Mouse (Mus musculus) testis, postnatal 10 days (tissue): ENCODE data around the gene Gm20388.

Experiments
- DNase-seq: peaks from one replicate; pipeline ENCODE4 v3.0.0; 2021; ENCODE audit warnings: low spot score

Gene Gm20388

DNA sequence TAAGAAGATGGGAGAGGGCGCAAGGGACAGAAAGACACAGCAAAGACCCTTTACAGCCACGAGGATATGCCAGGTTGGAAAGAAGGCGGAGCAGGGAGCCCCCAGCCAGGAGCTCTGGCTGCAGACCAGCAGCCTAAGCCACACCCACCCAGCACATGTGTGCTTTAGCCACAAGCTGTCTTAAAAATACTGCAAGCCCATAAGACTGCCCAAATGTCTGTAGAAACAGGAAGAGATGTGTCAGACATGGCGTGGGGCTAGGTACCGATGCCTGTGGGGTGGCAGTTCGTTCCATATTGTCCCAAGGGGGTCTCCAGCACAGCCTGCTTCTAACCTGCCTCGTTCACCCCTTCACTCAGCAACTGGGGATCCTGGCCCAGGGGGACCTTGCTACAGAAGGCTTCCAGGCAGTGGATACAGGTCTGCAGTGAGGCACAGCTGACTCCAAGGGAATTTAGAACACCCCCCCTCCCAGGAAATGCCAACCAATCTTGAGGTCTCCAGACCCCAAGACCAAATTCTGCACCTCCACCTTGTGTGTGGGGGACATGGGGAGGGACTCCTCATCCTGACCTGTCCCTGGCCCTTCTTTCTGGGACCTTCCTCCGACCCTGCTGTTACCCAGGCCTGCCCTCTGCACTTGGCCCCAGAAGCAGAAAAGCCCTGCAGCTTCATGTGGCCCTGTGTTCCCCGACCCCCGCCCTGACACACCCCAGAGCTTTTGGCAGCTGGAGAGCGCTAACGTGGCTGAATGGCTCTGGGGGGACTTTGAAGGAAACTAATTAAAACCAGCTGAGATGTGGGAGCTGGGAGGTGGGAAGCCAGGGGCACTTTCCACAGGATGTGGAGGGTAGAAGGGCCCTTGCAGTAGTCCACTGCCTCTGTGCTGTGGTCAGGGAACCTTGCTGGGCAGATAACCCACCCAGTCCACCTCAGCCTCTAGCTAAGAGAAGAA lies 2335.9 kb downstream of the Gm20388 start:
- DNase-seq, result no peak

DNA sequence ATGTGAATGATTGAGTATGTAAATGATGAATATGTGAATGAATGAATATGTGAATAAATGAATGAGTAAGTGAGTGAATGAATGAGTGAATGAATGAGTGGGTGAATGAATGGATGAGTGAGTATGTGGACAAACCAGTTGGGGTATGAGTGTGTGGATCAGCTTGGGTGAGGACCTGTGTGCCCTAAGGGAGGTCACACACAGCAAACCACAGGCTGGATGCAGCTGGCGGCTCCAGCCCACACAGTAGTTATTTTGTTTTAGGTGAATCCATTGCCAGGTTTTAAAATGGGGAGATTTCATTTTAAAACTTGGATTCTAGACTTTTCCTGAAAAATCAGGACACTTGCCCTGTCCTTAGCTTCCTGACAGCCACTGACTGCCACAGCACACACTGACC lies 2341.1 kb downstream of the Gm20388 start:
- no peak for DNase-seq

DNA sequence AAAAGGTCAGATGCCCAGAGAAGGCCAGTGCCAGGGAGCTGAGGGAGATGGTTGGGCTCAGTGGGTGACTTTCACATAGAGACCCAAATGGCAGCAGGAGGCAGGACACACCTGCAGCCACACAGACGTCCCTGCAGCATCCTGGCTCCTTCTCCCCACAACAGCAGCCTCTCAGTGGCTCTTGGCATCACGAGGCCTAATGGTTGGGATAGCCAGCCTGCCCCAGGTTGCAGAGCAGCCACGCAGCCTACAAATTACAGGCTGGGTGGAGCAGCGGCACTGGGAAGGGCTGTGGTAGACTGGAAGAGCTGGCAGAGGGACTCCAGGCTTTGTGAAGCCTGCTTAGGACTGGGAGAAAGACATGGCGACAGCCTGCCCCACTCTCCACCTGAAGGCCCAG lies 2341.7 kb downstream of the Gm20388 start:
- DNase-seq, result no peak

DNA sequence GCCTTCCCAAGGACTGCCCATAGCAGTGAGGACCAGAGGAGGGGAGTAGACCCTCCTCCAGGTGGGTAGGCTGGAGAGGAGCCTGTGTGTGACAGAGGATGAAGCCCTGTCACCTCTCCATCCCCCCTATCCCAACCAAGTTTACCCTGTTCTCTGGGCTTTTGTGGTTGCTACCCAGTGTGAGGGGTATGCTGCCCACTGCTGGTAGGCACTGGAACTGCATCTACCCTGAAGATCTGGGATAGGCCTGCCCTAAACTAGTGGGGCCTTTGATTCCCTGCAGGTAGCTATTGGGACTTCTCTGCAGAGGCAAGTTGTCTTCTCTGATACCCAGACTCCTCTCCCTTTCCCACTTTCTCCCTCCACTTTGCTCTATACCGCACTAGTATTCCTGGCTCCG lies 2348.7 kb downstream of the Gm20388 start:
- peak; percentile 90 for DNase-seq

DNA sequence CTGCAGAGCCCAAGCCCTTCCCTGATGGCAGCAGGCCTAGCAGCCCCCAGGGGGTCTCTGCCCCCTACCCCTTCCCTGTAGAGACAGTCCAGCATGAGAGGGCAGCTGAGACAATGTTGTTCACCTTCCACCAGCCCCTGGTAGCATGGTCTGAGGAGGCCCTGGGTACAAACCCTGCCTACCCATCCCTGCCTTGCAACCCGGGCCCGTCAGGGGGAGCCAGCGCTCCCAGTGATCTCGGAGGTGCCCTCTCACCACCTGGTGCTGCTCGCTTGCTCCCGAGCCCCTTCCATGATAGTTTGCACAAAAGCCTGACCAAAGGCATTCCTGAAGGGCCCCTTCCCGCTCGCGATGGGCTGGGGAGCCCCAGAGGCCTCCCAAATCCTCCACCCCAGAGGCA lies 2350.1 kb downstream of the Gm20388 start:
- no peak for DNase-seq

DNA sequence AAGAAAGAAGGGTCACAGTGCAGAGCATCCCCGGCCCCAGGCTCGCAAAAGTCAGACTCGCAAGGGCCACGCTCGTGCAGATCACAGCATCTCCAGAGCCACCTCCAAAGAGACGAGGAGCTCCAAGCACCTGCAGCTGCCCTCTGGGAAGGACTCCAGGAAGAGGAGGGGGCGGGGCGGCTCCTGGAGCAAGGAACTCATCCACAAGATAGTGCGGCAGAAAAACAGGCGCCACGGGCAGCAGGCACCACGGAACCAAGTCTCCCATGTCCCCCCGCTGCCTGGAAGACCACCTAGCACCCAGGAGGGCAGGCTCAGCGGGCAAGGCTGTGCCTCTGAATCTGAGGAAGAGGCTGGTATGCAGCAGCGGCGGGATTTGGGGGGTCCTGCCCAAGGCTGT lies 2352.2 kb downstream of the Gm20388 start:
- no peak for DNase-seq

DNA sequence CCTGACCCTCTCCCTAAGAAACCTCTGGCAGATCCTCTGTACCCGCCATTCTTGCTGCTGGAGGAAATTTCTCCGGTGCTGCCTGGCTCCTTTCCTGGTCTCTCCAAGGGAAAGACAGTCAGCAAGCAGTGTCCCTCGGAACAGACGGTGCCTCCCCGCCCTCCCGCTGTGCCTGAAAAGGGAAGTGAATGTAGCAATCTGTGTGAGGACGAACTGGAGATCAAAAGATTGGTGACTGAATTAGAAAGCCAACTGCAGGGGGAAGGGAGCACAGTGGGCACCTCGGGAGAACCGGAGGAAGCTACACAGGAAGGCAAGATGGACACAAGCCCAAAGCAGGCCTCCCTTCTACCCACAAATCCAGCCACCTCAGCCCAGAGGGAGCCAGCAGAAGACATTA lies 2353.6 kb downstream of the Gm20388 start:
- DNase-seq, result no peak

DNA sequence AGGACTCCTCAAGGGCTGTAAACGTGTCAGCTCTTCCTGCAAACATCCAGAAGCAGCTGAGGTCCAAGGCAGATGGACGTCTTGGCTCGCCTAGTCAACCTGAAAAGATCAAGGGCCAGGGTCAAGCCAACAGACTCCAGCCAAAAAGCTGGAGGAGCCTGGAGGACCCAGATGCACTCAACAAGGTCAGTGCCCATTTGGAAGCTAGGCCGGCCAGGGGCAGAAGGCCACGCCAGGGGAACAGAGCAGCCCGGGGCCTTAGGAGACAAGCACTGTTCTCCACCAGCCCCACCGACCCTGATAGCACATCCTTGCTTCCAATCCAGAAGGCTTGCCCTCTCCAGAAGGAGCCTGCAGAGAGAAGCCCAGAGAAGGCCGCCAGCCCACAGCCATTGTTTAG lies 2354.9 kb downstream of the Gm20388 start:
- no peak for DNase-seq

DNA sequence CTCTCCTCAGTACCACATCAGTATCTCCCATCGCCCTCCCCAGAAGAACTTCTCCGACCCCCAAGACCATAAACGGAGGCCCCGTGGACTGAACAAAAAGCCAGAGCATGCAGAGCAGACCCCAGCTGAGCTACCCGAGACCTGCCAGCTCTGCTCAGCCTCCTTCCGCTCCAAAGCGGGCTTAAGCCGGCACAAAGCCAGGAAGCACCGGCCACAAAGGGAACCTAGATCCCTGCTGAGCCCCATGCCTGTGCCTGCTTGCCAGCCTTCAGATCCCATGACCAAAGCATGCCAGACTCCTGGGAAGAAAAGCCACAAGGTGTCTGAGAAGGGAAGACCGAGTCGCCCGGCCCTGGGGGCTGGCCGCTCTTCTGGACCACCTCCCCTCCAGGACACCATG lies 2356.2 kb downstream of the Gm20388 start:
- DNase-seq, result no peak

DNA sequence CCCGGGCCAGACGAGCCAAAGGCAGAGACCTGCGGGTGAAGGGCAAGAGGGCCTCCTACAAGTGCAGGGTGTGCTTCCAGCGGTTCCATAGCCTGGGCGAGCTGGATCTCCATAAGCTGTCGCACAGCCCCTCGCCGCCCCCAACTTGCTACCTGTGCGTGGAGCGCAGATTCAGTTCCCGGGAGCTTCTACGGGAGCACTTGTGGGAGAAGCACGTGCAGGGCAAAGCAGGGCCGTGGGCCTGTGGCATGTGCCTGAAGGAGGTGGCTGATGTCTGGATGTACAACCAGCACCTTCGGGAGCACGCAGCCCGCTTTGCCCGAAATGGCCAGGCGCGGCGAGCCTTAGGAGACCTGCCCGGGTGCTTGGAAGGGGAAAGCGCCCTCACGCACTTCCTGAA lies 2358.2 kb downstream of the Gm20388 start:
- no peak for DNase-seq

DNA sequence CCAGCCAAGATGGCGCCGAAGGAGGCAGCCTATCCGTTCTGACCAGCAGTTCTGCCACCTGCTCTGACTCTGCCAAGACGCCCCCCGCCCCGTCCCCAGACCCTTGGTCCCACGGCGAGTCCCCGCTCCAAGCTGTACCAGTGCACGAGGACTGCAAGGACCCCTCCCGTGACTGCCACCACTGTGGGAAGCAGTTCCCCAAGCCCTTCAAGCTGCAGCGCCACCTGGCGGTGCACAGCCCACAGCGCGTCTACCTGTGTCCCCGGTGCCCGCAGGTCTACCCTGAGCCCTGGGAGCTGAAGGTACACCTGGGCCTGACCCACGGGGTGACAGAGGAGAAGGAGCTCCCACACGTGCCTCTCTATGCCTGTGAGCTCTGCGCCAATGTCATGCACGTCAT lies 2358.8 kb downstream of the Gm20388 start:
- DNase-seq, result peak; percentile 91

DNA sequence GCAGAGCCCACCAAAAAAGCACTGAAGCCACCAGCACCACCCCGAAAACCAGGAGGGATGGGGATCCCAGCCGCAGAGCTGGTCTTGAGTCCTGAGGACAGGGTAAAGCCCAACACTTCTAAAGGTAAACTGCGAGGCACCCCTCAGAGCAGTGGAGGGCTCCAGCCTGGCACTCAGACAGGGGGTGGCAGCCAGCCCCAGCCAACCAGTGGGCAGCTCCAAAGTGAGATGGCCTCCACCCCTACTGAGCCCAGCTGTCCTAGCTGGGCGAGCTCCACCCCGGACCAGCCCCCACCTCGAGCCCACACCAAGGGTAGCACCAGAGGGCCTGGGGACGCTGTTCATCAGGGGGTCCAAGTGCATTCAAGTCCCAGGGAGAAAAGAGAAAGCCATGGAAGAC lies 2359.9 kb downstream of the Gm20388 start:
- DNase-seq, result no peak

DNA sequence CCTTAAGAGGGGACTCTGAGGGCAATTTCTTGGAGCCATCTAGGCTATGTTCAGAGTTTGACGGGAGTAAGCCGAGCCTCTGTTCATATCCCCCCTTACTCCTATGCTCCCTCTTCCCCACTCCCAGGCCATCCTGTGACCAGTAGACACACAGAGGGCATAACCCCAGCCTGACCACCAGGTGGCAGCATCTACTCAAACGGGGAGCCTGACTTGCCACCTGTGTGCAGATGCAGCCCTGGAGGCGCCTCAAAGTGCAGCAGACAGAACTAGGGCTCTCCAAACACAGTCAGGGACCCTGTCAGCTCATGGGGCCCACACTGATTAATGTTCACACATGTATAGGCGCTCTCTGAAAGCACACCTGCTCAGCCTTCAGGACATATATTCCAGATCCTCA lies 2362.5 kb downstream of the Gm20388 start:
- peak; percentile 92 for DNase-seq

DNA sequence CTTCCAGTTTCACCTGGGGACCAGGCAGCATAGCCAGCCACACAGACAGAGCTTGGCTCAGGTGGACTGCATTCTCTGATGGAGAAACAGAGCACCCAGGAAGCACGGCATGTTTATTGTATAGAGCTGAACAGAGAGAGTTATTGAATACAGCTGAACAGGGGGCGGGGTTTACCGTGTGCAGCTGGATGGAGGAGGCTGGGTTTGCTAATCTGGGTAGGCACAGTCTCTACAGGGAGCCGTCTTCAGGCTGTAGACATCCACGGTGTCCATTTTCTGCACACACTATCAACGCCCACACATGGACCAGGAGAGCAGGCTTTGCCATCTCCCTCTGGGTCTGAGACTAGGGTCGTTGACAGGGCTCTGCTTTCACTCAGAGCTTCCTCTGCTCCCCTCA lies 2363.2 kb downstream of the Gm20388 start:
- DNase-seq, result no peak

DNA sequence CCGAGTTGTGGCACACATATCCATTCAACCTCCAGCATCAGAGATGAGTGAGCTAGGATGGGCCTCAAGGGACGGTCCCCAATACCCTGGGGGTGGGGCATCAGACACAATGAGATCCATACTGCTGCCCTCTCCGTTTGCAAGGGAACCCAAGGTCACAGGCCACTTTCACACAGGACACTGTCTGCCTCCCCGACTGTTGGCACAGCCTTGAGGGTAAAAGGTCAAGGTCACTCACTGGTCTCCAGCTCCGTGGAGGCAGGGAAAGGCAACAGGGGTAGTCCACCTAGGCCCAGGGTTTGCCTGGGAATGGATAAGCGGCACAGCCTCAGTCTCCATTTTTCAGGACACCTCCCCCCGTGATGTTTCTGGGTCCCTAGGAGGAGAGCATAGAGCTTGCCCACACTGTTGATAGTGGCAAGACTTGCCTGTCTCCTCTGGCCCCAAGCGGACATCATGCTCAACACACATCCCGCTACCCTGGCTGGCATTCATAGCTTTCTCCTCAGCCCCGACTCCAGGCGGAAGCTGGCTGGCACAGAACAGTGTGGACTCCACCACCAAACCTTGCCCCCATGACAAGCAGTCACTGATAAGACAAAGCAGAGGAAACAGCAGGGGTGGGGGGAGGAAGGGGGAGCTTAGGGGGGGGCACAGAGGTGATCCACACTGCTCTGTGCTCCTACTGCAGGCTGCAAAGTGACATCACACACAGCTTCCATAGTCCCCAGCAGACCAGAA lies 2364.2 kb downstream of the Gm20388 start:
- no peak for DNase-seq

DNA sequence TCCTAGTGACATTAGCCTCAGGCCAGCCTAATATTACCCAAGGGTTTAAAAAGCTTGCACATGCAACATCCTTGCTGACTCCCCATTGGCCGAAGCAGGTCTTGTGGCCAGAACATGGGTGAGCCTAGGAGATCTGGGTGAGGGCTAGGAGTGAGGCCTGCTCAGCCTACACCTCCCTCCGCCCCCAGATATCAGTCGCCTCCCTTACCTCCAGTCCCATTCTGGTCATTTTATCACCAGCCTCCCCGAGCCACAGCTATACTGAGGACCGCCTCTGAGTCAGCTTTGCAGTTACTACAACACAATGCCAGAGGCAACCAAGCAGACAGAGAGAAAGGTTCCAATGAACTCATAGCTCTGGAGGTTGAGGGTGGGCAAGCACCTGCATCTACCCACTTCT lies 2365.7 kb downstream of the Gm20388 start:
- no peak for DNase-seq

DNA sequence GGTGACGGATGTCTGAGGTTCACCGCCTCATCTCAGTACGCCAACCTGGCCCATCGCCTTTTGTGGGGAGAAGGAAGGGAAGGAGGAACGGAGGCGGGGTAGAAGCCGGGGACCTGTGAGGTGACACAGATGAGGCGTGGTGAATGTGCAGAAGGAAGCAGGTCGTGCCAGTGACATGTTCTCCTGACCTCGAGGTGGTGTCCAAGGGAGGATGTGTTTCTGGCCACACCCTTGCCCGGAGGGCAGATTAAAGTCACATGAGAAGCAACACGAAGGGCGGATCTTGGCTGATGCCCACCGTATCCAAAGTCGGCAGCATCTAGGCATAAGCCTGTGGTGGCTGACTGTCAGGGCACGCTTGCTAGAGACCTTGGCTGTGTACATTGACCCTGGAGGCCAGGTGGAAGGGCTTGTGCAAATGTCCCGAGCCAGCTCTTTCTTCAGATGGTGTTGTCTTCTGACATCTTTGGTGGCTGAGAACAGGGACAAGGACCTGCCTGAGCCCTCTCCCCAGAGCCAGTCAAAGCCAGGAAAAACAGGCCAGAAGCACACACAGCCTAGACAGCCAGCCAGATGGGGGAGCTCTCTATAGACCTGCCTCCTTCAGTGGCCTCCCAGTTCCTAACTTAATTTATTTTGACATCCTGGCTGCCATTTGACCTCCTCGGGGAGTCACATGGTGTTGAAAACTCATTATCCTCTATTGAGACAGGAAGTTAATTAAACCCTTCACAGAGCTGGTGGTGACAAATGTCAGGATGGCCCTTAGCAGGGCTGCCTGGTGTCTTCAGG lies 2366.8 kb downstream of the Gm20388 start:
- no peak for DNase-seq

DNA sequence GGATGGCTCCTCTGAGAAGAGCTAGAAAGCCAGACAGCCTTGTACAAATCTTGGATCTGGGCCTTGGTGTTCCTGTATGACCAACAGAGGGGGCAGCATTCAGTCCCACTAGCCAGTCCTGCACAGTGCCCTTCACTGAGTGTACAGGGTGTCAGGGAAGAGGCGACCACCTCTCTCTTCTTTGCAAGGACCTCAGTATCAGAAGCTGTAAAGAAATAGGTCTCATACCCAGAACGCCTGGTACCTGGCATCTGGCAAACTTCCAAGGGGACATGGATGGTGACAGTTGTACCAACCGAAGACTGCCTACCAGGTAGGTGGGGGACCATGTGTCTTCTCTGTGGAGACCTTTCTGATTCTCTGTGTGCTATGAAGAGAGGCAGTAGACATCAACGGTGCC lies 2369.5 kb downstream of the Gm20388 start:
- DNase-seq, result no peak

DNA sequence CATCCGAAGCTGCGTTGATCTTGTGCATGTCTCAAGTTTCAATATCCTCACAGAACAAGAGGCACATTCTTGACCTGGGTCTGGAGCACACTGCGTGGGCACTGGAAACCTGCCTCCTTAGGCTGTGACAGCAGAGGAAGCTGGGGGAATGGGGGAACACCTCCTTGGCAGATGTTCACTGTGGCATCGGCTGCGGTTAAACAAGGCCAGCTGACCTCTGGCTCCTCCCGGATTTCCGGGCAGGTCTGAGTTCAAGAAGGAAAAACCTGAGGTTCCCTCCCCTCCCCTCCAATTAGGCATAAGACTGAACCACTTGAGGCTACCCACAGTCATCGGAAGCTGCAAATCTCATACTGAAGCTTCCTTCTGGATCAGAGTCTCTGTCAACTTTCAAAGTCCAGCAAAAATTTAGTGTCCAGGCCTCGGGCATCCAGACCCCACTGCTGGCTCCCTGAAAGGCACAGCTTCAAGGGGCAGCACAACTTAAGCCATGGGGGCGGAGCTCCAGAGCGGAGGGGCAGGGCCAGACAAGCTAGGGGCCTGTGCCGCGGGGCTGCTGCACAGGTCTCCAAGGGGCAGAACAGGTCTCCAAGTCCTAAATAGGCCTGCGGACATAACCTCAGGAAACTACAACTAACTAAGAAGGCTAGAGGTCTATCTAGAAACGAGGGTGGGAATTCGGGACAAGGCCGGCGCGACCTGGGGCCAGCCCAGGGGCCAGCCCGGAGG lies 2370.1 kb downstream of the Gm20388 start:
- DNase-seq, result peak; percentile 82

DNA sequence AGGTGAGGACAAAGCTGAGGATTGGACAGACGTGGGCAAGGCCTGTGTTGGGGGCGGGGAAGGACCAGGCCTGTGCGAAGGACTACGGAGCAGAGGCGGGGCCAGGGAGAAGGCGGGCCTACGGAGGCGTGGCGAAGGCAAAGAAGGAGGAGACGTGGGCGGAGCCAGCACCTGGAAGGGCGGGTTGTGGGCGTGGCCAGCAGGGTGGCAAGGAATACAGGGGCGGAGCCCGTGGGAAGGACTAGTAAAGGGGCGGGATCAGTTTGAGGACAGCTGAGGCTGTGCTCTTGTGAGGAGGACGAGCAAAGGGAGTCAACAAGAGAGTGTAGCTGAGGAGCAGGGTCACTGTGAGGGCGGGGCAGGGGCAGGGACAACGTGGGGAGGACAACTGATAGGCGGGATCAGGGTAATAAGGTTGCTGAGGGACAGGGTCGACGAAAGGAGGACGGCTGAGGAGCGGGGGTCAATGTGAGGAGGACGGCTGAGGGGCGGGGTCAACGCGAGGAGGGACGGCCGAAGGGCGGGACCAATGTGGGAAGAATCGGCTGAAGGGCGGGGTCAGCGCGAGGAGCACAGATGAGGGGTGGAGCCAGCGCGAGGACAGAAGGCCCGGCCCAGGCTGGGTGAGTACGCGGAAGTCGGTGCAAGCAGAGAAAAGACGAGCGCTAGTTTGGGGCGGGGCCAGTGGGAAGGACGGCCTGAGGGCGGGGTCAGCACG lies 2370.8 kb downstream of the Gm20388 start:
- DNase-seq, result peak; percentile 100

DNA sequence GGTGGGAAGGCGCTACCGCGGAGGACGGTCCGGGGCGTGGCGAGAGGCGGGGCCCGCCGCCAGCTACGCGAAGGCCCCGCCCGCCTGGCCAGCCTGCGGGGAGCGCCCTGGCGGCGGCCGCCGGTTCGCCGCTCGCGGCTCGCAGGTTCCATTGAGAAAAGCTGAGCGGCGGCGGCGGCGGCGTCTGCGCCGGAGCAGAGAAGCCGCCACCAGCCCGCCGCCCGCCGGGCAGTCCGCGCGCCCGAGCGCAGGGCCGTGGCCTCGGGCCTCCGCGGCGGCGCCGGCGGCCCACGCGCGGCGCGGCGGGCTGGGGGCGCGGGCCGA lies 2371.4 kb downstream of the Gm20388 start, which contains the start of gene Zfpm1:
TSS of gene Zfpm1 (plus strand) at position 107 of the 324 bp plus-strand sequence.
- no peak for DNase-seq
